Mouse (Mus musculus): Measurements from ENCODE around the gene Rab11b. TPM values are rescaled to one million over a fixed set of nuclear protein-coding genes. Genes with fewer than 3 reads are reported as not detected.
"Not testable (repeated sequence)": the region's sequence is repeated elsewhere in the genome, so short reads cannot be mapped to it uniquely, and the experiment has no call there.

The Rab11b gene
- polyA plus RNA-seq, 1 experiment, result 57.9 TPM

- no peaks in the 10 kb centered on the region for H3K4me1 ChIP-seq (ENCODE audit: control insufficient read depth, insufficient read depth, low read length)
- peaks cover 22% of the 10 kb centered on the region for H3K9me3 ChIP-seq (replicated peaks; ENCODE audit: control insufficient read depth, insufficient read depth, low read length, poor library complexity, severe bottlenecking)
- no peaks in the 10 kb centered on the region for H3K27me3 ChIP-seq (ENCODE audit: control insufficient read depth, insufficient read depth, low read length, poor library complexity, severe bottlenecking)
- H3K9ac ChIP-seq (ENCODE audit: low read depth, poor library complexity, severe bottlenecking), result no peak overlapping the region
- H3K27ac ChIP-seq (ENCODE audit: insufficient read depth, low read length), result no peak overlapping the region
- TF ChIP-seq POLR2A (IDR thresholded peaks at IDR 0.05; ENCODE audit: insufficient read depth, low read length) (no peak), CTCF (IDR thresholded peaks at IDR 0.05; ENCODE audit: low read depth, low read length) (no peak), EP300 (IDR thresholded peaks at IDR 0.05; ENCODE audit: insufficient read depth, low read depth, low read length) (no peak)
- no peak overlapping the region for H3K4me3 ChIP-seq (ENCODE audit: low read depth, low read length)
- H3K36me3 ChIP-seq (ENCODE audit: control insufficient read depth, insufficient read depth, low read length, poor library complexity, severe bottlenecking), result peaks cover 8% of the 10 kb centered on the region
Measured at GRCm38 (mm10) chr17:33742420-33742819, 17.9 kb downstream of the Rab11b start.

GRCm38 (mm10) chr17:33733526-33733925, 26.8 kb downstream of the Rab11b start:
- not testable (repeated sequence) for H3K4me3 ChIP-seq (ENCODE audit: low read depth, low read length); H3K27ac ChIP-seq (ENCODE audit: insufficient read depth, low read length); H3K4me1 ChIP-seq (ENCODE audit: control insufficient read depth, insufficient read depth, low read length); H3K27me3 ChIP-seq (ENCODE audit: control insufficient read depth, insufficient read depth, low read length, poor library complexity, severe bottlenecking); H3K36me3 ChIP-seq (ENCODE audit: control insufficient read depth, insufficient read depth, low read length, poor library complexity, severe bottlenecking); H3K9ac ChIP-seq (ENCODE audit: low read depth, poor library complexity, severe bottlenecking)
- H3K9me3 ChIP-seq (replicated peaks; ENCODE audit: control insufficient read depth, insufficient read depth, low read length, poor library complexity, severe bottlenecking), result peaks cover 12% of the 10 kb centered on the region

- H3K9ac ChIP-seq (ENCODE audit: low read depth, poor library complexity, severe bottlenecking); H3K27ac ChIP-seq (ENCODE audit: insufficient read depth, low read length); H3K4me3 ChIP-seq (ENCODE audit: low read depth, low read length); H3K27me3 ChIP-seq (ENCODE audit: control insufficient read depth, insufficient read depth, low read length, poor library complexity, severe bottlenecking); H3K4me1 ChIP-seq (ENCODE audit: control insufficient read depth, insufficient read depth, low read length); H3K36me3 ChIP-seq (ENCODE audit: control insufficient read depth, insufficient read depth, low read length, poor library complexity, severe bottlenecking); H3K9me3 ChIP-seq (replicated peaks; ENCODE audit: control insufficient read depth, insufficient read depth, low read length, poor library complexity, severe bottlenecking): not testable (repeated sequence)
Measured at GRCm38 (mm10) chr17:33732556-33733083, 27.7 kb downstream of the Rab11b start.

- Histone ChIP-seq H3K9me3 (replicated peaks; ENCODE audit: control insufficient read depth, insufficient read depth, low read length, poor library complexity, severe bottlenecking) (0 out of 2 replicates have a peak, but pooled peaks cover 2% of the 10 kb centered on the region), H3K4me1 (ENCODE audit: control insufficient read depth, insufficient read depth, low read length) (no peaks in the 10 kb centered on the region), H3K36me3 (ENCODE audit: control insufficient read depth, insufficient read depth, low read length, poor library complexity, severe bottlenecking) (no peaks in the 10 kb centered on the region), H3K9ac (ENCODE audit: low read depth, poor library complexity, severe bottlenecking) (no peak overlapping the region), H3K4me3 (ENCODE audit: low read depth, low read length) (no peak overlapping the region), H3K27ac (ENCODE audit: insufficient read depth, low read length) (no peak overlapping the region), H3K27me3 (ENCODE audit: control insufficient read depth, insufficient read depth, low read length, poor library complexity, severe bottlenecking) (no peaks in the 10 kb centered on the region; the same call in 1 of the 2 replicates)
- TF ChIP-seq POLR2A (IDR thresholded peaks at IDR 0.05; ENCODE audit: insufficient read depth, low read length) (no peak), CTCF (IDR thresholded peaks at IDR 0.05; ENCODE audit: low read depth, low read length) (no peak), EP300 (IDR thresholded peaks at IDR 0.05; ENCODE audit: insufficient read depth, low read depth, low read length) (no peak)
Measured at GRCm38 (mm10) chr17:33729215-33729614, 31.1 kb downstream of the Rab11b start.

GRCm38 (mm10) chr17:33728396-33728795, 31.9 kb downstream of the Rab11b start:
- Histone ChIP-seq H3K4me3 (ENCODE audit: low read depth, low read length) (no peak overlapping the region), H3K4me1 (ENCODE audit: control insufficient read depth, insufficient read depth, low read length) (no peaks in the 10 kb centered on the region), H3K27ac (ENCODE audit: insufficient read depth, low read length) (no peak overlapping the region), H3K36me3 (ENCODE audit: control insufficient read depth, insufficient read depth, low read length, poor library complexity, severe bottlenecking) (no peaks in the 10 kb centered on the region), H3K9ac (ENCODE audit: low read depth, poor library complexity, severe bottlenecking) (no peak overlapping the region), H3K9me3 (replicated peaks; ENCODE audit: control insufficient read depth, insufficient read depth, low read length, poor library complexity, severe bottlenecking) (0 out of 2 replicates have a peak, but pooled peaks cover 2% of the 10 kb centered on the region), H3K27me3 (ENCODE audit: control insufficient read depth, insufficient read depth, low read length, poor library complexity, severe bottlenecking) (no peaks in the 10 kb centered on the region; the same call in 1 of the 2 replicates)
- no peak for TF ChIP-seq POLR2A (IDR thresholded peaks at IDR 0.05; ENCODE audit: insufficient read depth, low read length)
- no peak for TF ChIP-seq EP300 (IDR thresholded peaks at IDR 0.05; ENCODE audit: insufficient read depth, low read depth, low read length)
- no peak for TF ChIP-seq CTCF (IDR thresholded peaks at IDR 0.05; ENCODE audit: low read depth, low read length)

GRCm38 (mm10) chr17:33719736-33720378, 40.5 kb downstream of the Rab11b start:
- H3K27me3 ChIP-seq (ENCODE audit: control insufficient read depth, insufficient read depth, low read length, poor library complexity, severe bottlenecking), result no peaks in the 10 kb centered on the region
- TF ChIP-seq EP300 (IDR thresholded peaks at IDR 0.05; ENCODE audit: insufficient read depth, low read depth, low read length), result no peak
- TF ChIP-seq POLR2A (IDR thresholded peaks at IDR 0.05; ENCODE audit: insufficient read depth, low read length), result no peak
- no peak for TF ChIP-seq CTCF (IDR thresholded peaks at IDR 0.05; ENCODE audit: low read depth, low read length)
- no peak overlapping the region for H3K27ac ChIP-seq (ENCODE audit: insufficient read depth, low read length)
- no peak overlapping the region for H3K9ac ChIP-seq (ENCODE audit: low read depth, poor library complexity, severe bottlenecking)
- no peaks in the 10 kb centered on the region for H3K36me3 ChIP-seq (ENCODE audit: control insufficient read depth, insufficient read depth, low read length, poor library complexity, severe bottlenecking)
- H3K9me3 ChIP-seq (replicated peaks; ENCODE audit: control insufficient read depth, insufficient read depth, low read length, poor library complexity, severe bottlenecking), result no peaks in the 10 kb centered on the region
- no peaks in the 10 kb centered on the region for H3K4me1 ChIP-seq (ENCODE audit: control insufficient read depth, insufficient read depth, low read length)
- H3K4me3 ChIP-seq (ENCODE audit: low read depth, low read length), result no peak overlapping the region
